Mouse (Mus musculus): ENCODE data around the gene Olah.
A peak's percentile ranks its signal among the peaks of the same experiment; 100 is the strongest.
"Not testable (repeated sequence)": the region's sequence is repeated elsewhere in the genome, so short reads cannot be mapped to it uniquely, and the experiment has no call there.

The Olah gene

GRCm38 (mm10) chr2:3397110-3397509 lies at the start of gene Olah:
TSS of gene Olah (minus strand) at chr2:3397210.
- not testable (repeated sequence) for DNase-seq (ENCODE audit: low spot score in 2 of 2)

GRCm38 (mm10) chr2:3445984-3446383 lies 49.0 kb upstream of the Olah start:
- DNase-seq (ENCODE audit: low spot score in 2 of 2), result no peak

GRCm38 (mm10) chr2:3444206-3444605 lies 47.2 kb upstream of the Olah start:
- DNase-seq (ENCODE audit: low spot score in 2 of 2), result no peak

- DNase-seq (ENCODE audit: low spot score in 2 of 2), result no peak
These were observed 40.9 kb upstream of the Olah start for GRCm38 (mm10) chr2:3437956-3438355.

GRCm38 (mm10) chr2:3435369-3436061 lies 38.5 kb upstream of the Olah start:
- no peak for DNase-seq (ENCODE audit: low spot score in 2 of 2)

- DNase-seq (ENCODE audit: low spot score in 2 of 2), result no peak
These were observed 33.9 kb upstream of the Olah start for GRCm38 (mm10) chr2:3430956-3431355.

- DNase-seq (ENCODE audit: low spot score in 2 of 2), result no peak
These were observed 27.5 kb upstream of the Olah start for GRCm38 (mm10) chr2:3424579-3424910.

GRCm38 (mm10) chr2:3423841-3424578 lies 27.0 kb upstream of the Olah start, which contains the start of gene Dclre1c:
TSS of gene Dclre1c (plus strand) at chr2:3424131.
- DNase-seq (ENCODE audit: low spot score in 2 of 2), result peak; percentile 87 to 91

GRCm38 (mm10) chr2:3422548-3422947 lies 25.5 kb upstream of the Olah start, which contains the start of gene Meig1:
TSS of gene Meig1 (minus strand) at chr2:3422648.
- no peak for DNase-seq (ENCODE audit: low spot score in 2 of 2)

- no peak for DNase-seq (ENCODE audit: low spot score in 2 of 2)
These were observed 23.1 kb upstream of the Olah start for GRCm38 (mm10) chr2:3420157-3420556.

GRCm38 (mm10) chr2:3418883-3419431 lies 21.9 kb upstream of the Olah start:
- DNase-seq (ENCODE audit: low spot score in 2 of 2), result peak; percentile 93 to 96

GRCm38 (mm10) chr2:3415676-3416075 lies 18.7 kb upstream of the Olah start:
- DNase-seq (ENCODE audit: low spot score in 2 of 2), result no peak

GRCm38 (mm10) chr2:3414241-3414640 lies 17.2 kb upstream of the Olah start:
- DNase-seq (ENCODE audit: low spot score in 2 of 2), result peak; percentile 27 to 70

GRCm38 (mm10) chr2:3407756-3408155 lies 10.7 kb upstream of the Olah start:
- DNase-seq (ENCODE audit: low spot score in 2 of 2), result no peak

GRCm38 (mm10) chr2:3405981-3406380 lies 9.0 kb upstream of the Olah start:
- DNase-seq (ENCODE audit: low spot score in 2 of 2), result no peak

GRCm38 (mm10) chr2:3391945-3392344 lies 5.1 kb downstream of the Olah start:
- no peak for DNase-seq (ENCODE audit: low spot score in 2 of 2)

GRCm38 (mm10) chr2:3387105-3387860 lies 9.7 kb downstream of the Olah start:
- DNase-seq (ENCODE audit: low spot score in 2 of 2), result no peak

GRCm38 (mm10) chr2:3365127-3365526 lies 31.9 kb downstream of the Olah start:
- no peak for DNase-seq (ENCODE audit: low spot score in 2 of 2)

- no peak for DNase-seq (ENCODE audit: low spot score in 2 of 2)
These were observed 35.9 kb downstream of the Olah start for GRCm38 (mm10) chr2:3361067-3361466.

- no peak for DNase-seq (ENCODE audit: low spot score in 2 of 2)
These were observed 39.1 kb downstream of the Olah start for GRCm38 (mm10) chr2:3357887-3358286.

- DNase-seq (ENCODE audit: low spot score in 2 of 2), result no peak
These were observed 40.7 kb downstream of the Olah start for GRCm38 (mm10) chr2:3356311-3356710.

- DNase-seq (ENCODE audit: low spot score in 2 of 2), result no peak
These were observed 41.2 kb downstream of the Olah start for GRCm38 (mm10) chr2:3355793-3356192.

All from frontal cortex, postnatal 10 days (tissue).